Mouse (Mus musculus): ENCODE data around the gene Polr2e. TPM values are rescaled to one million over a fixed set of nuclear protein-coding genes. Genes with fewer than 3 reads are reported as not detected.

Polr2e gene
- polyA plus RNA-seq, 1 experiment from 2014 or later: 141 TPM

Other genes starting within 250 kb of the Polr2e start
- 0.31 TPM in 1 of 2 replicates, not detected in the other for gene Prss57, start 248.8 kb downstream of the Polr2e start, polyA plus RNA-seq (2015; fragmentation: Nextera tagmentation; extraction: Ambion mirVana)
- 297 and 309 TPM in 2 replicates for gene Palm, start 246.2 kb downstream of the Polr2e start, polyA plus RNA-seq (2015; fragmentation: Nextera tagmentation; extraction: Ambion mirVana)
- gene Misp, start 218.8 kb downstream of the Polr2e start, polyA plus RNA-seq (2015; fragmentation: Nextera tagmentation; extraction: Ambion mirVana): 0.46 and 0.59 TPM in 2 replicates
- gene Ptbp1, start 185.4 kb downstream of the Polr2e start, polyA plus RNA-seq (2015; fragmentation: Nextera tagmentation; extraction: Ambion mirVana): 61.2 and 79.2 TPM in 2 replicates
- gene Prtn3, start 165.3 kb downstream of the Polr2e start, polyA plus RNA-seq (2015; fragmentation: Nextera tagmentation; extraction: Ambion mirVana): 10.4 and 11.2 TPM in 2 replicates
- gene Plppr3, start 165.2 kb downstream of the Polr2e start, polyA plus RNA-seq (2015; fragmentation: Nextera tagmentation; extraction: Ambion mirVana): 387 and 426 TPM in 2 replicates
- 0.26 and 0.32 TPM in 2 replicates for gene Elane, start 153.5 kb downstream of the Polr2e start, polyA plus RNA-seq (2015; fragmentation: Nextera tagmentation; extraction: Ambion mirVana)
- gene Cfd, start 148.9 kb downstream of the Polr2e start, polyA plus RNA-seq (2015; fragmentation: Nextera tagmentation; extraction: Ambion mirVana): not detected in 2 replicates
- gene Med16, start 130.9 kb downstream of the Polr2e start, polyA plus RNA-seq (2015; fragmentation: Nextera tagmentation; extraction: Ambion mirVana): 48.2 and 53.8 TPM in 2 replicates
- 1.4 and 18.3 TPM in 2 replicates for gene Gm26602, start 128.9 kb downstream of the Polr2e start, polyA plus RNA-seq (2015; fragmentation: Nextera tagmentation; extraction: Ambion mirVana)
- 3.1 and 3.7 TPM in 2 replicates for gene Kiss1r, start 122.8 kb downstream of the Polr2e start, polyA plus RNA-seq (2015; fragmentation: Nextera tagmentation; extraction: Ambion mirVana)
- gene R3hdm4, start 118.6 kb downstream of the Polr2e start, polyA plus RNA-seq (2015; fragmentation: Nextera tagmentation; extraction: Ambion mirVana): 293 and 300 TPM in 2 replicates
- gene Arid3a, start 112.8 kb downstream of the Polr2e start, polyA plus RNA-seq (2015; fragmentation: Nextera tagmentation; extraction: Ambion mirVana): 1.6 and 1.7 TPM in 2 replicates
- 97.7 and 102 TPM in 2 replicates for gene Wdr18, start 79.6 kb downstream of the Polr2e start, polyA plus RNA-seq (2015; fragmentation: Nextera tagmentation; extraction: Ambion mirVana)
- gene Grin3b, start 69.1 kb downstream of the Polr2e start, polyA plus RNA-seq (2015; fragmentation: Nextera tagmentation; extraction: Ambion mirVana): 0.45 and 0.46 TPM in 2 replicates
- gene Tmem259, start 55.5 kb downstream of the Polr2e start, polyA plus RNA-seq (2015; fragmentation: Nextera tagmentation; extraction: Ambion mirVana): 11.7 and 17.4 TPM in 2 replicates
- 30.5 and 38.9 TPM in 2 replicates for gene Cnn2, start 51.2 kb downstream of the Polr2e start, polyA plus RNA-seq (2015; fragmentation: Nextera tagmentation; extraction: Ambion mirVana)
- gene Abca7, start 43.3 kb downstream of the Polr2e start, polyA plus RNA-seq (2015; fragmentation: Nextera tagmentation; extraction: Ambion mirVana): 4.2 and 5.1 TPM in 2 replicates
- 1.7 and 2.2 TPM in 2 replicates for gene Arhgap45, start 23.1 kb downstream of the Polr2e start, polyA plus RNA-seq (2015; fragmentation: Nextera tagmentation; extraction: Ambion mirVana)
- 601 and 643 TPM in 2 replicates for gene Gpx4, start 7.4 kb upstream of the Polr2e start, polyA plus RNA-seq (2015; fragmentation: Nextera tagmentation; extraction: Ambion mirVana)
- 10.3 and 13.0 TPM in 2 replicates for gene Sbno2, start 65.8 kb upstream of the Polr2e start, polyA plus RNA-seq (2015; fragmentation: Nextera tagmentation; extraction: Ambion mirVana)
- 17.7 and 18.3 TPM in 2 replicates for gene Stk11, start 76.0 kb upstream of the Polr2e start, polyA plus RNA-seq (2015; fragmentation: Nextera tagmentation; extraction: Ambion mirVana)
- gene Atp5d, start 98.8 kb upstream of the Polr2e start, polyA plus RNA-seq (2015; fragmentation: Nextera tagmentation; extraction: Ambion mirVana): 554 and 581 TPM in 2 replicates
- gene Cbarp, start 101.0 kb upstream of the Polr2e start, polyA plus RNA-seq (2015; fragmentation: Nextera tagmentation; extraction: Ambion mirVana): 98.8 and 130 TPM in 2 replicates
- gene Midn, start 108.5 kb upstream of the Polr2e start, polyA plus RNA-seq (2015; fragmentation: Nextera tagmentation; extraction: Ambion mirVana): 16.0 and 16.1 TPM in 2 replicates
- 288 and 311 TPM in 2 replicates for gene Cirbp, start 126.2 kb upstream of the Polr2e start, polyA plus RNA-seq (2015; fragmentation: Nextera tagmentation; extraction: Ambion mirVana)
- gene 1600002K03Rik, start 133.1 kb upstream of the Polr2e start, polyA plus RNA-seq (2015; fragmentation: Nextera tagmentation; extraction: Ambion mirVana): 9.4 and 10.1 TPM in 2 replicates
- 21.5 and 22.7 TPM in 2 replicates for gene Efna2, start 139.7 kb upstream of the Polr2e start, polyA plus RNA-seq (2015; fragmentation: Nextera tagmentation; extraction: Ambion mirVana)
- gene Mum1, start 186.6 kb upstream of the Polr2e start, polyA plus RNA-seq (2015; fragmentation: Nextera tagmentation; extraction: Ambion mirVana): 38.0 and 38.7 TPM in 2 replicates
- 349 and 361 TPM in 2 replicates for gene Ndufs7, start 209.3 kb upstream of the Polr2e start, polyA plus RNA-seq (2015; fragmentation: Nextera tagmentation; extraction: Ambion mirVana)
- gene Gamt, start 221.2 kb upstream of the Polr2e start, polyA plus RNA-seq (2015; fragmentation: Nextera tagmentation; extraction: Ambion mirVana): 31.8 and 32.6 TPM in 2 replicates
- gene Dazap1, start 221.7 kb upstream of the Polr2e start, polyA plus RNA-seq (2015; fragmentation: Nextera tagmentation; extraction: Ambion mirVana): 38.4 and 38.5 TPM in 2 replicates

Measured in hindbrain, embryonic 16.5 days (tissue).